Mouse (Mus musculus) brain, embryonic 14.5 days (tissue): ENCODE data around the gene Tbck. TPM values are rescaled to one million over a fixed set of nuclear protein-coding genes. Genes with fewer than 3 reads are reported as not detected.

Source experiments
- DNase-seq: peaks from one replicate; pipeline ENCODE4 v3.0.0-alpha.2; 2011; ENCODE audit warnings: low read depth
- CTCF ChIP-seq: fragments of 200-500 bp; IDR thresholded peaks from 2 replicates; pipeline ENCODE4 v1.5.1; 2012; ENCODE audit warnings: inconsistent platforms, mild to moderate bottlenecking, moderate library complexity, borderline replicate concordance; ENCODE audit not compliant: insufficient read depth, insufficient read length; ENCODE audit errors: extremely low read depth
- POLR2A ChIP-seq: fragments of 200-500 bp; IDR thresholded peaks from 2 replicates; pipeline ENCODE4 v1.6.1; 2012; ENCODE audit warnings: mild to moderate bottlenecking, inconsistent platforms, borderline replicate concordance; ENCODE audit not compliant: poor library complexity, insufficient read depth, insufficient read length, severe bottlenecking; ENCODE audit errors: extremely low read depth
- polyA plus RNA-seq: library from polyadenylated mRNA; depleted of rRNA; stranded (reverse); fragments of >200 nt; gene quantifications from 2 replicates; pipeline ENCODE4 v1.2.3, GENCODE M21; 2012; rRNA removed

Tbck gene
- polyA plus RNA-seq, 1 experiment: 13.4 TPM

DNA sequence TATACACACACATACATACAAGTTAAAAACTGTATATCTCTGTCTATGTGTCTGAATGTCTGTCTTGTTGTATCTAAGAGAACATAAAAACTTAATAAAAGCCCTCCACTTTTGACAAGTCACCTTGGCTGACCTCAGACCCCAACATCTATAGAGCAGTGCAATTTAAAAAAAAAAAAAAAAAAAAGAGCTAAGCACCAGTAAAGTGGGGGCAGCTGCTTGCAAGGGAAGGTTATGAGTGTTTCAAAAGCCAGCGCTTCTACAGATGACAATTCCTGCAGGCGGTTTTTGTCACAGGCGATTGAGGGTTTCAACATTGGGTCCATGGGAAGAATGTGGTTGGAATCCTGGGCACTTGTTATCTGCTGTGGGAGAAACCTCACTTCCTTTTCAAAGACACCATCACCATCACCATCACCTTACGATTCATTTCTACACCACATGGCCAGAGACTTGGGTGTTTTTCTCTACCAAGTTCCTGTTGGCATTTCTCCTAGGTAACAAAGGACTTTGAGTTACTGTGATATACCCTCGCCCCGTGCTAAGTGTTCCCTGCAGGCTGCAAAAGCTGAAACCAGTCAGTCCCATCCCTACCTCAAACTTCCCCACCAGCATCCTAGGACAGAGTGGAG lies 202.6 kb downstream of the Tbck start:
- DNase-seq: no peak
- TF ChIP-seq CTCF (no peak), POLR2A (no peak)

DNA sequence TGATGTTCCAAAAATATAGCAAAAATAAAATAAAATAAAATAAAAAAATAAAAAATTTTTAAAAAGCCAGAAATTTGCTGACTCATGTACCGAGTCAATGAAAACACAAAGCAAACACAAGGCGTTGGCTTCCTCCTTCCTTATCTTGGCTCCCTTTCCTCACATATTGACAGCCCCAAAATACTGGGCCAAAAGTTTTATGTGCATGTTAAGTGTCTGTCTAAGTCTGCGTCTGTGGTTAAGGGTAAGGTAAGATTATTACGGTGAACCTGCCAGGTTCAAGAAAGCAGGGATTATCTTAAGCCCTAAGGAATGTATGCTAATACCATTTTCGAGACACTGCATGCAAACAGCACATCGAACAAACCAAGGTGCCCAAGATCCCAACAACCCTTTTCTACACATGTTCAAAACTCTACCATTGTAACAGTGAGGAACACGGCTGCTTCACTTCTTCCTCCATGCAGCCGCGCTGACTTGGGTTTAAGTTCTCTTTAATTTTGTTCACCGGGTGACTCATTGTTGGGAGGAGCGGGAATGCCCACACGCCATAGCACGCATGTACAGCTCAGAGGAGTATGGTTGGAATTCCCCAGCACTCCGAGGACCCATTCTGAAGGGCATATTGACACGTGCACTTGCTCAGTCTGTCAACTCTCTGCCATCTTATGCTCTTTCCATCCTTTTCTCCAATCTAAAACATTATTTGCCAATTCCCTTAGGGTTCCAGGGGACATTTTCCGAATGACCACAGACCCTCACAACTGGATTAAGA lies 203.3 kb downstream of the Tbck start:
- TF ChIP-seq CTCF: no peak
- no peak for TF ChIP-seq POLR2A
- no peak for DNase-seq

Other genes starting within 250 kb of the Tbck start
- gene Gimd1, start 54.3 kb upstream of the Tbck start, polyA plus RNA-seq: not detected in 2 replicates
- 57.1 and 59.1 TPM in 2 replicates for gene Aimp1, start 226 bp downstream of the Tbck start, polyA plus RNA-seq